Mouse (Mus musculus): ENCODE measurements at regions not wholly inside any gene's neighbourhood (a gene's known extent, or its start where the extent isn't known, plus 50 kb on each side); places are given as distances from the start of the nearest gene placed in this dataset.

GRCm38 (mm10) chr13:55892250-55892649 lies 56.3 kb upstream of the Pitx1 start:
- in situ Hi-C loops (cut with MboI, MseI) = no loop called here

GRCm38 (mm10) chr13:55887099-55887736 lies 51.2 kb upstream of the Pitx1 start:
- in situ Hi-C loops (cut with MboI, MseI) = no loop called here
